Mouse (Mus musculus): ENCODE measurements around the gene Vmn2r47.
"Not testable (repeated sequence)": the region's sequence is repeated elsewhere in the genome, so short reads cannot be mapped to it uniquely, and the experiment has no call there.

Gene Vmn2r47

GRCm38 (mm10) chr7:9841225-9841624 lies at the start of gene Vmn2r47:
Gene Vmn2r47 (minus strand): TSS chr7:9841325.
- not testable (repeated sequence) for DNase-seq

GRCm38 (mm10) chr7:9770471-9770870 lies 70.7 kb downstream of the Vmn2r47 start, which contains the start of gene Vmn2r46:
Gene Vmn2r46 (minus strand): TSS chr7:9770571.
- DNase-seq: not testable (repeated sequence)

All from B cell, adult 2 months (primary cell).